Mouse (Mus musculus) adrenal gland, postnatal 36 days (tissue): ENCODE measurements around the gene Slc16a14. TPM values are rescaled to one million over a fixed set of nuclear protein-coding genes. Genes with fewer than 3 reads are reported as not detected.

Experiments
- DNase-seq, 2 experiments: peaks; one replicate each; pipeline ENCODE4 v3.0.0; 2021; ENCODE audit warnings: mixed read lengths in 1 of 2
- total RNA-seq, 2 experiments: library from RNA; stranded (reverse); gene quantifications; 2 replicates each; pipeline ENCODE4 v1.2.3; 2021

Gene Slc16a14
- total RNA-seq, 2 experiments from 2014 or later: 3.6 to 4.1 TPM

DNA sequence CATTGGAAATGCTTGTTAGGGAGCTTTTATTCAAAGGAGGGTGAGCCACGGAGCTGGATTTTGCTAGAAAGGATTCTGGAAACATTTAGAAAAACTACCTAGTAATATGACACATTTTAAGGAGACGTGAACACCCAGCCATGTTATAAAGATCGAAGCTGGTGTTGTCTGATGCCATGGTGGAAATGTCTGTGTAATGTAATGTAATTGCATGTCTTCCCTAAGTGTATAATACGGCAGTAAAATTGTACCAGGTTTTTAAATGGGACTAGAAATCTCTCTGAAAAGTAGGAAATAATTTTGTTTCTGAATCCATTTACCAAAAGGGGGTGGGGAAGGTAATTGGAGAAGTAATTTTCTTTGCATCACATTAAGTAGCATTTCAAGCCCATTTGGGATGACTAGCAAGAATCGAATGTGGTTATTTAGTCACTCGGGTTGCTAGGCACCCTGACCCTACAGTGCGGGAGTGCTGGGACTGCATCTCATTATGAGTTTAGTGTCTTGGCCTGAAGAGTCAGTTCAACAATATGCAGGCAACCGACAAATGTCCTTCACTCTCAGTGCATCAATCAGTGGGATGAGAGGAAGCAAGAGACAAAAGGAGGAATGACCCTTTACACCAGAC, 24.6 kb downstream of the Slc16a14 start:
- DNase-seq: no peak

DNA sequence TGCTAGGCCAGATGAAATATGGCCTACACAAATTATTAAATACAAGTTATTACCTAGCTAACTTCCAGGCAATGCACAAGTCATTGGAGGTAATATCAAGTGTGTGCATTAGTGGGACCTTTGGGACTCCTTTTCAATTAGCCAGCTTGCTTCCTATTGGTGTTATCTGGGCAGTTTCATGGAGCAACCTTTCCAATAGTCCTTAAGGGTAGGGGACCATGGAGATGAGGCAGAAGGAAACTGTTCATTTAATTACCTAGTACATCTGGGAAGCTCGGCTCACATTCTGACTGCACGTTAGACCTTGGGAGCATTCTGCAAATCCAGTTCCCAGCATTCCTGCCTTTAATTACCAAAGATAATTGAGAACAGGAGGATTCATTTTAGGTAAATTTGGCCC, 30.5 kb downstream of the Slc16a14 start:
- no peak for DNase-seq

DNA sequence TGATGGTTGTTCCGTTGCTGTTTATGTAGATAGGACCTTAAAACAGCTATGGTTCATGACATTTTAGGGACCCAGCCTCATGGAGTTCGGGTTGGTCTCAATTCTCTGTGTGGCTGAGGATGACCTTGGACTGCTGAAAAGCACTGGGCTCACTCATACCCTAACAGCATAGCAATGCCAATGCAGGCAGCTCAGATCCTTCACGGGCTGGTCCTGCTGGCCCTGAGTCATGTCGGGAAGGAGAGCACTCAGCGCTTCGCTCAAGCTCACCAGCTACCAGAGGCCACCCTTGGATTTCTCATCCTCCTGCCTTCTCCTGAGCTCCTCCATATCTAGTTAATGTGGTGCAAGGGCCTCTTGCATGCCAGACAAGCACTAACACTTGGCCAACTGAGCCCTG, 35.8 kb downstream of the Slc16a14 start:
- peak; percentile 40 to 59 for DNase-seq

DNA sequence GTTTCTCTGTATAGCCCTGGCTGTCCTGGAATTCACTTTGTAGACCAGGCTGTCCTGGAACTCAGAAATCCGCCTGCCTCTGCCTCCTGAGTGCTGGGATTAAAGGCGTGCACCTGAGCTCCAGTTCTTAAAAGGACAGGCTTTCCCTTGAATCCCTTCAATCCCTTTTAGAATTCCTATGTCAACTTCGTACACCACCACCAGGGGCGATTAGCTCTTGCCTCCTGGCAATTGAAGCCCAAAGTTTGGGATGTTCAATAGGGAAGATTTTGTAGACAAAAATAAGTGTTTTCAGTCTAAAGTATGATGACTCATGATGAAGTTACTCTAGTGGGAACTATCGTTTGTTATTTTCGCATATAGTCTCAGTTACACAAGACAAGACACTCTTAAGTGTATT, 37.6 kb downstream of the Slc16a14 start:
- no peak for DNase-seq

DNA sequence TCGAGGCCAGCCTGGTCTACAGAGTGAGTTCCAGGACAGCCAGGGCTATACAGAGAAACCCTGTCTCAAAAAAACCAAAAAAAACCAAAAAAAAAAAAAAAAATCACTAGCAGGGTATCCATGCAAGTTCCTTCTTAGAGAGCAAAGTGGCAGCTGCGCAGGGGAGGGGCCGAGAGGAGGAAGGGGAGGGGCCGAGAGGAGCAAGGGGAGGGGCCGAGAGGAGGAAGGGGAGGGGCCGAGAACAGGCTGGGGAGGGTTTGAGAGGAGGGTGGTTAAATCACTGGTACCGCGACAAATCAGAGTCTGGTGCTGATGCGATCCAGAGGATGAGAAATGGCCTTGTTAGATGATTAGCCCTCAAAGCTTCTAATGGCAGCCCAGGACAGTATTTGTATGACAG, 43.2 kb downstream of the Slc16a14 start:
- DNase-seq: no peak

DNA sequence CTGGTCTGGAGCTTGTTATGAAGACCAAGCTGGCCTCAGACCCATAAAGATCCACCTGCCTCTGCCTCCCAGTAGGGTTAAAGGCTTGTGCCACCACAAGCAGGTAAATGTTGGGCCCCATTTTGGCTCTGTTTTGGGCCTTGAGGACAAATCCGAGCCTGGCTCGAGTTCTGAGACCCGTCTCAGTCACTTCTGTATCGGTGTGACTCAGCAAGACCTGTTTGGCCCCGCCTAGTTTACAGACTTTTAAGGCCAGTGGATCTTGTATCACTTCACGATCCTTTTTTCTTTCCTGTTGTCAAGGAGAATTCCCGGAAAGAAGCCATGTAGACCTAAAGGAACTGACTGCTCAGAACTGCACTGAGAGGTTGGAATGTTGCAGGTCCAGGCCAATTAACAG, 44.4 kb downstream of the Slc16a14 start:
- DNase-seq: no peak

DNA sequence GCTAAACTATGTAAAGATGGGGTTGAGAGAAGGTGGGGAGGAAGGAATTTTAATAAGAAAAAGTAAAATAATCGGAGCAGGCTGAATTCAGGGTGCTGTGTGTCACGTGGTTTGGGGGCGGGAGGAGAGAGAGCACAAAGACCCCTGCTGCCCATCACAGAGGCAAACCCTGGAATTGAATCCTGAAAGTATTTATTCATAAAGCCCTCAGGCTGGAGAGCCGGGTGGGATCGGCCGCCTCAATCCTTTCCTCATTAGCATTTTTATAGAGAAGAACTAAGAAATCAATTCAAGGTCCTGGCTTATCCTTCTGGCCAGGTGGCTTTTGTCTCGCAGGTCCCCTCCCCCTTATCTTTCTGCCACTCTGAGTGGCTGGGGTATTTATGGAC, 44.9 kb downstream of the Slc16a14 start:
- no peak for DNase-seq

DNA sequence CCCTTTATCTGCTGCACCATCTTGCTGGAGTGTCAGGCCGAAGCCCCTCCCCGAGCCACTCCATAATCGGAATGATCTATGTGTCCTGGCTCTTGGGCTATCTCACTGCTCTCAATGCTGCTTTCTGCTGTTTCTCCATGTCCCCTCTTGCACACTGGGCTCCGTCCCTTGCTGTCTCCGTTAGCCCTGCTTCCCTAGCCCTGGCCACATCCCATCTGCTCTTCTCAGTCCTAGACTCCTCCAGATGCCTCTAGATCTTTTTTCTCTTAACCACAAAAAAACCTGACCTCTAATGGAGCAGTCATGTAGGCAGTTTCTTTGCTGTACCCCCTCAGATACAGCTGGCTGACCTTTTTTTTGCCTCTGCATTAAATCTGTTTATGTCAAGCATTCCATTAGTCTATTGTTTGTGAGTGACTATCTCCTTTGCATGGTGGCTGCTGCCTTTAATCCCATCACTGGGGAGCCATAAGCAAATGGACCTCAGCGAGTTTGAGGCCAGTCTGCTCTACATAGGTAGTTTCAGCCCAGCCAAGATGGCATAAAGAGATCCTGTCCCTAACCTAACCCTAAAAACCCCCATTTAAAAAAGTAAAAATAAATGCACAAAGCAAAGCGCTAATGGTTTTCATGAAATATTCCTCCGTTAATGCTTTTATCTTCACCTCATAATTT, 45.5 kb downstream of the Slc16a14 start:
- no peak for DNase-seq

DNA sequence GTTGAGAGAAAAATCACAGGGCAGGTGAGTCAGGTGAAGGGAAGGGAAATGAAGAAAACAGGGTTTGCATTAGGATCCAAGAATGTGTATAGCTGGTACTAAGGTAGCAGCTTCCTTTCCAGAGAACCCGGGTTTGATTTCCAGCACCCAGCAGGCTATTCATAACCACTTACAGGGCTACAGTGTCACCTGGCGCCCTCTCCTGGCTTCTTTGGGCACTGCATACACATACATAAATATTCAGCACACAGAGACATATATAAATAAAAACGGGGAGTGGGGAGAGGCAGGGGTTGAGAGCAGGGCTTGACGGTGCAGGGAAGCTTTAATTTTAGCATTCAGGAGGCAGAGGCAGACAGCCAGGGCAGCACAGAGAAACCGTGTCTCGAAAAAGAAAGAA, 49.0 kb downstream of the Slc16a14 start:
- no peak for DNase-seq

DNA sequence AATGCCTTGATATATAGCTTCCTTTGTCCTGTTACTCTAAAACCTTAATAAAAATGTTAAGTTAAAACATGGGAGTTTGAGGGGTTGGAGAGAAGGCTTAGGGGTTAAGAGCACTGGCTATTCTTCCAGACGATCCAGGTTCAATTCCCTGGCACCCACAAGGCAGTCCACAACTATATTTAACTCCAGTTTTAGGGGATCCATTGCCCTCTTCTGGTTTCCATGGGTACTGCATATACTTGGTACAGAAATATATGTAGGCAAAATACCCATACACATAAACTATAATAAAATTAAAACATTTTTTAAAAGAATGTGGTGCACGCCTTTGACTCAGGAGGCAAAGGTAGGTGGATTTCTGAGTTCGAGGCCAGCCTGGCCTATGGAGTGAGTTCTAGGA, 49.8 kb downstream of the Slc16a14 start:
- no peak for DNase-seq

DNA sequence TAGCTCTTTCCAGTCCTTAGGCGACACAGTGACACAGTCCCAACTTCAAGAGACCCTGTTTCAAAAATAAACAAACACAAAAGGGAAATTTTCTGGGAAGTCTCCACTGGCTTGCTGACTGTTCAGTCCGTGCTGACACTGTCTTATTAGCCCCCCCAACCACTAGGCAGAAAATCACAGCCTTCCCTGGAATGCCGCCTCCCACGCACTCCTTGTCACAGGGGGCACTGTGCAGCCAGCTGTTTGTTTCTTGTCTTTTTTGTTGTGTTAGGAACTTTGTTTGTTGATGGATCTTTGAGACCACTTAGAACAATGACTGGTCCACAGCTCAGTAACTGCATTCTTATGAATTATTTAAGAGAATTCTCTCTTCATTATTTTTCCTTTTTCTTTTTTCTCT, 51.0 kb downstream of the Slc16a14 start:
- no peak for DNase-seq

DNA sequence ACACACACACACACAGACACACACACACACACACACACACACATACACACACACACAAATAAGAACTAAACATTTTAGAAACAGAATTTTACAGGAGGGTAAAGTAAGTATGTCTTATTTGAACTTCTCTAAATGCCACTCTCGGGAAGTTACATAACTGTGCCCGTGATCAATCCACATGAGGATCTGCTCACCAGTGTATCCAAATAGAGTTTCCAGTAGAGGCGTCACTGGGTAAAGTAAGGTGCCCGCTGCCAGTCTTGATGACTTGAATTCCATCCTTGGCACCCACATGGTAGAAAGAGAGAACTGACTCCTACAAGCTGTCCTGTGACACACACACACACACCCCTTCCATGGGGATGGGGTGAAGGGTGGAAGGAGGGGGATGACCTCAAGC, 52.0 kb downstream of the Slc16a14 start:
- DNase-seq: no peak

DNA sequence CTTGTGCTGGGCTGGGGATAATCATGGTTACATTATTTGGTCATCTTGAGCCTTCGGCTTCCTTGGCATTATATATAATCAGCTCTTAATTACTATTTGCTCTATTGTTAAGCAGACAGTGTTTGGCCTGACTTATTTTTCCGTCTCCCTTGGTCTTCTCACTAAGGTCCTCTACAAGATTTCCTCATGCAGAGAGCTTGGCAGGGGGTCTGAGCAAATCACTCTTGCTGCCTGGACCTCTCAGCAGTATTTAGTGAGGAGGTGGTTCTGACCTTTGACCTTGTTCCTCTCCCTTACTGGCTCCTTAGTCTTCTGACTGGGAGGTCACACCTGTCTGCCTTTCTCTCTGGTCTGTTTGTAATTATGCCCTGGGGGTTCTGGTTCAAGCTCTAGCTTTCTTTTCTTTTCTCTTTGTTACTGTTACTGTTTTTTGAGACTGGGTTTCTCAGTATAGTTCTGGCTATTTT, 52.8 kb downstream of the Slc16a14 start:
- DNase-seq: no peak

DNA sequence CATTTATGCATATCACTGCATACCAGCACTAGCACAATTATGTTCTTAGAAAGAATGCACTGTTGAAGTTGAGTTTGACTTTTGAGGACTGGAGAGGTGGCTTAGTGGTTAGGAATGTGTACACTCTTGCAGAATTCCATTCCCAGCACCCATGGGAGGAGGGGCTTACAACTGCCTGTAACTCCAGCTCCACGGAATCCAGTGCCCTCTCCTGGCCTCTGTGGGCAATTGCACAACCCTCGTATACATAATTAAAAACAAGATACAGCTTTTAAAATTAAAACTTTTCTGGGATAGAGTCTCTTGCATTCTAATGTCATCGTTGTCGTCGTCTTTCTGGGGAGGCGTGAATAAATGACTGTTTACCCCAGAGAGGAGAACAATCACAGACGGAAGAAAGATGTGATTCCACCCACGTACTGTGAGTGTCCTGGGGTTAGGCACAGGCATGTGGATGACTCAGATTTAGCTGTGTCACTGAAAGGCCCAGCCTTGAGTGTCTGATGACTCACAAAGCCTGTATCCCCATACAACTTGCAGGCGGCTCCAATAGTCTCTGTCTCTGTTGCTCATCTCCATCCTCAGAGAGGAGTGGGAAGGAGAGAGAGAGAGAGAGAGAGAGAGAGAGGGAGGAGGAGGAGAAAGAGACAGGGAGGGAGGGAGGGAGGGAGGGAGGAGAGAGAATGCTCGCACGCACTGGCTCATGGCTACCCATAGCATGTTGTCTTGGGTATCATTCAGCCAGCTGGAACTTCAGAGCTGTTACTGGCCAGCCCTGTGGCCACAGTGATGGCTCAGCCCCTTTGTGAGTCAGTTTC, 53.5 kb downstream of the Slc16a14 start:
- DNase-seq: peak; percentile 64 to 71

DNA sequence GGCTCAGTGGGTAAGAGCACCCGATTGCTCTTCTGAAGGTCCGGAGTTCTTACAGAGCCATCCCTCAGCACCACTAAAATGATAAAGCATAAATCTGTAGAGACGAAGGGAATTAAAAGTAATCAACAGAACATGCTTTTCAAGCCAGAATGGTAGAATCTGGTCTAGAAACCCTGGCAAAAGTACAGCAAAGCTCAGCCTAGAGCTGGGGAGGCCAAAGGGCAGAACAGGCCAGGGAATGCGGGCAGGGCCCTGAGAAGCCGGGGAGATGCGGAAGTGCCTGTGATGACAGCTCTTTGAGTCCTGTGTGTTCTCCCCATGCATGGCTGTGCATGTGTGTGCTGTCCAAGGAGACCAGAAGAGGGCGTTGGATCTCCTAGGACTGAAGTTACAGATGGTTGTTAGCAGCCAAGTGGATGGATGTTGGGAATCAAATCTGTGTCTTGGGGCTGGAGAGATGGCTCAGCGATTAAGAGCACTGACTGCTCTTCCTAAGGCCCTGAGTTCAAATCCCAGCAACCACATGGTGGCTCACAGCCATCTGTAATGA, 55.3 kb downstream of the Slc16a14 start:
- DNase-seq: no peak

DNA sequence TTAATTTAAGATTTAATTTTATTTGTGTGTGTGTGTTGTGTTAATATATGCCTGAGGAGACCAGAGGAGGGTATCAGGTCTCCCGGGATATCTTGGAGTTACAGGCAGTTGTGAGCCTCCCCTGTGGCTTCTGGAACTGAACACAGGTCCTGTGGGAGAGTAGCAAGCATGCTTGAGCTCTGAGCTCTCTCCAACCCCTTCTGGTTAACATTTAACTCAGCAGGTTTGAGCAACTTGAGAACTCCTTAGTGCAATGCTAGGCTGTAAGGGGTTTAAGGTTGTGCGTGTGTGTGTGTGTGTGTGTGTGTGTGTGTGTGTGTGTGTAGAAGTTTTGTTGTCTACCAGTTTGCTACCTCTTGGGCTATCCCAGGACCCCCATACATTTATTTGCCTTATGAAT, 57.3 kb downstream of the Slc16a14 start:
- DNase-seq: no peak

DNA sequence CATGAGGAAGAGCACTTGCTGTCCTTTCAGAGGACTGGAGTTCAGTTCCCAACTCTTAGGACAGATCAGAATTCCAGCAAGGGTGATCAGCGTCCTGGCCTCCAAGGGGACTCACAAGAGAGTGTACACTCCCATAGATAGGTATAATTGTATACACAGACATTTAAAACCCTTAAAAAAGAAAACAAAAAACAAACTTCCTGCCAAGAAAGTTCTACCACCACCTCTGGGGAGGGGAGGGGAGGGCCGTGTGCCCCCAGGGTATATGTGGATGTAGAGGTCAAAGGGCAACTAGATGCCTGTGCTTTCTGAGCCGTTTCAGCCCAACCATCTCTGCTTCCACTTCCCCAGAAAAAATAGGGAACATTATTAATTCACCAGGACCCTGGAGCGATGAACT, 62.0 kb downstream of the Slc16a14 start:
- DNase-seq: no peak

DNA sequence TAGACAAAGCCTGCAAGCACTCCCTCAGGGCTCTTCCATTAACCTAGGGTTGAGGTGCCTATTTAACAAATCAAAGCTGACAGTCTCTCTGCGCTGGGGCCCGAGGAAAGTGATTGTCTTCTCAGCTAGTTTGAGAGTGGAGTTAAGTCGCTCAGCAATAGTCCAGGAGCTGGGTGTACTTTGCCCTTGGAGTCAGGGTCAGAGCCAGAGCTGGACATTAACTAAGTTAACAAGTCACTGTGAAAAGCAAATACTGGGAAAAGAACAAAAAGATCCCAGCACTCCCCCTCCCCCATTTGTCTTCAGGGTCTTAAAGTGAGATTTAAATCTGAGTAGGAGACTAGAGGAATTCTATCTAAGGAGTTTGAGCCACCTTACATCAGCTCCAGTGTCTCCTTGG, 62.8 kb downstream of the Slc16a14 start:
- DNase-seq: no peak

DNA sequence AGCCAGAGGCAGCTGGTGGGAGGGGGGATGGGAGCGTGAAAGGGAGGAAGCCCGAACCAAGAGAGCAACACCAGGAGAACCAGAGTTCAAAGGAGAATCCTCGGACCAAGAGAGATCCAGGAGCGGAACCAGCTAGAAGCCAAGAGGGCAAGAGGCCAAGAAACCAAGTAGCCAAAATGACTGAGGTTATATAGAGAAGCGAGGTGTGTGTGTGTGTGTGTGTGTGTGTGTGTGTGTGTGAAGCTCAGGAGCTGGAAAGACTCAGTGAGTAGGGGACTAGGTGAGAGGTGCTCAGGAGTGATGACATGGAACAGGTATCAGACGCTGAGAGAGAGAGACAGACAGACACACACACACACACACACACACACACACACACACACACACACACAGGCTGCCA, 63.8 kb downstream of the Slc16a14 start:
- DNase-seq: no peak

DNA sequence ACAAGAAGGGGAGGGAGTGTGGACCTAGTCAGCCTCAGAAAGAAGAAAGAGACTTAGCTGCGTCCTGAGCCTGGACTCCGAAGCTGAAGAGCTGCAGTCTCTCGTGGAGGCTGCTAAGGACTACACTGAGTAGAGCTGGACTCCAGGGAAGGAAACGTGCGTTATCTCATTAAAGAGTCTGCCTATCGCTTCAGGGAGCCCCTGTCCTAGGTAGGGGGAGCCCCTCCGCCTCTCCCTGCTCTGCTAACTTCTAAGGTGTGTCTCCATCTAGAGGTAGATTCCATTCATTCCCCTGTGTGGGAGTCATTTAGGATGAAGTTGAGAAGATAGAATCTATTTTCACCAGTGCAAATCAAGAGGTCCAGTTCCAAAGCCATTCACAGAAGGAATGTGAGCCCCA, 65.4 kb downstream of the Slc16a14 start:
- no peak for DNase-seq

DNA sequence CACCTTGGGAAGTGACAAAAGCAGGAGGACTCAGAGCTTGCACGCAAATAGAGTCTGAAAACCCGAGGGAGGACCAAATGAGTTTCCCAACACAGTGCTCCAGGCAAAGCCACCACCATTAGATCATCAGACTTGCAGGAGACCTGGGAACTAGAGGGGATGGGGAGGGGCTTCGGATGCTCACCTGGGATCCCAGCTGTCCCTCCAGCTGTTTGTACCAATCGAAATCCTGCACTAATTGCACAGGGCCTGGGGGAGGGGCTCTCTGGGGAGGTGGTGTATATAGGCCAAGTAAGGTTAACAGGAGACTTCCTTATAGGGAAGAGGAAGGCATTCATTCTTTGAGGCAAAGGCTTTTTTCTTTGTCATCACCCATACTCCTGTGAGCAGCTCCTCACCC, 66.1 kb downstream of the Slc16a14 start:
- DNase-seq: no peak

DNA sequence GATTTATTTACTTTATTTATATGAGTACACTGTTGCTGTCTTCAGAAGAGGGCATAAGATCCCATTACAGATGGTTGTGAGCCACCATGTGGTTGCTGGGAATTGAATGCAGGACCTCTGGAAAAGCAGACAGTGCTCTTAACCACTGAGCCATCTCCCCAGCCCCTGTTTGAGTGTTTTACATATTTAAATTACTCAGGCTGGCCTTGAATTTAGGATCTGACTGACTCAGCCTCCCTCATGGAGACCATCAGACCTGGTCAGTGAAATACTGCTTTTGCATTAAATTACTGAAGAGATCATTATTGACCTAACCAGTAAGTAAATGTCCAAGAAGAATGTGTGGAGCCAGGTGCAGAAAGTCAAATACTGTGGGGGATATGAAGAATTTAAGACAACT, 66.6 kb downstream of the Slc16a14 start:
- DNase-seq: no peak

DNA sequence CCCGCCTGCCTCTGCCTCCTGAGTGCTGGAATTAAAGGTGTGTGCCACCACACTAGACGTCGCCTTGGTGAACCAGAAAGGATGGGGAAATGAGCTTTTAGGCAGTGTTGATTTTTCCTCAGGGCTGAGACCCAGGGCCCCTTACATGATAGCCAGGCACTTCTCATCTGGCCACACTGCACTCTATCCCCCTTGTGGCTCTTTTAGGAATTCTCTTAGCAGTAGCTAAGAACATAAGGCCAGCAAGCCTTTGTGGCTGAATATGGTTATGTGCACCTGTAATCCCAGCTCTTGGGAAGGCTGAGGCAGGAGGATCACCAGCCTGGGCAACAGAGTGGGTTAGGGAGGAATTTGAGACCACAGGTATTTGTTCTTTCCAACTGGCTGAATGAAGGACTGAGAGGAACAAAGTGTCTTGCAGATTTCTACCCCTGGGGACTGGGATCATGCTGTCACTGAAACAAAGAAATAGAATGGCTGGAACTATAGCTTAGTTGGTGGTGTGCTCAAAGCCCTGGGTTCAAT, 68.2 kb downstream of the Slc16a14 start:
- no peak for DNase-seq
